Mouse (Mus musculus): Measurements from ENCODE around the gene Gm5072. TPM values are rescaled to one million over a fixed set of nuclear protein-coding genes. Genes with fewer than 3 reads are reported as not detected.
"Not testable (repeated sequence)": the region's sequence is repeated elsewhere in the genome, so short reads cannot be mapped to it uniquely, and the experiment has no call there.

Gene Gm5072
- not detected in 2 replicates for polyA plus RNA-seq (2014; fragmentation: Nextera tagmentation; extraction: Ambion mirVana)

DNA sequence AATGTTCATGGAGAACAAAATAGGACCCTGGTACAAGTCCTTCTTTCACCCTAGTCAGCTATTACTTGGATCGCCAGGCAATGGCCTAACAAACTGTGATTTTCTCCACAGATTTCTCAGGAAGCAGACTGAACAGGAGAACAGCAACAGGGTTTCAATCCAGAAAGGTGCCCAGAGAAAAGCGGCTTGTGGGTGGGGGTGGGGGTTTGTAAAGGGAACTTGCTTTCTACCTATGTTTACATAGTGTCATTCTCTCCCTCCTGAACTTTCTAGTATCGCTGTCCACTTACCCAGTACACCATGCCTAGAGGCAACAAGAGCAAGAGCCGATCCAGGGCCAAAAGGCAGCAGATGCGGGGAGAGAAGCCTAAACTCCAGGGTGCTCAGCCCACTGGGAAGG, at the start of gene Gm5072:
TSS of gene Gm5072 (plus strand) at position 301 of the 400 bp plus-strand sequence.
- H3K27me3 ChIP-seq (ENCODE audit: control insufficient read depth, insufficient read depth, low read length); H3K4me1 ChIP-seq (replicated peaks; ENCODE audit: control insufficient read depth, insufficient read depth, low read length); H3K4me3 ChIP-seq (ENCODE audit: low read depth, low read length); H3K27ac ChIP-seq (ENCODE audit: low read depth, low read length); H3K4me2 ChIP-seq (ENCODE audit: low read depth, low read length, severe bottlenecking); ATAC-seq (replicated peaks; ENCODE audit: low FRiP score); H3K9me3 ChIP-seq (ENCODE audit: control insufficient read depth, low read length); H3K9ac ChIP-seq (ENCODE audit: low read length); H3K36me3 ChIP-seq (ENCODE audit: control insufficient read depth, insufficient read depth, low read length); DNase-seq (ENCODE audit: low spot score): not testable (repeated sequence)
- no CpG with 5 or more reads among the region's 5 CpGs for WGBS

Other genes starting within 250 kb of the Gm5072 start
- not detected in 2 replicates for gene Mageb2, start 60.8 kb upstream of the Gm5072 start, polyA plus RNA-seq (2014; fragmentation: Nextera tagmentation; extraction: Ambion mirVana)
- not detected in 2 replicates for gene Gm8914, start 87.6 kb downstream of the Gm5072 start, polyA plus RNA-seq (2014; fragmentation: Nextera tagmentation; extraction: Ambion mirVana)
- not detected in 2 replicates for gene 1700084M14Rik, start 183.4 kb downstream of the Gm5072 start, polyA plus RNA-seq (2014; fragmentation: Nextera tagmentation; extraction: Ambion mirVana)
- gene Gm14781, start 239.7 kb downstream of the Gm5072 start, polyA plus RNA-seq (2014; fragmentation: Nextera tagmentation; extraction: Ambion mirVana): not detected in 2 replicates

Measured in forebrain, embryonic 11.5 days (tissue).